Mouse (Mus musculus) adrenal gland, postnatal 14 days (tissue): ENCODE measurements around the gene Ankfy1. TPM values are rescaled to one million over a fixed set of nuclear protein-coding genes. Genes with fewer than 3 reads are reported as not detected.
"Not testable (repeated sequence)": the region's sequence is repeated elsewhere in the genome, so short reads cannot be mapped to it uniquely, and the experiment has no call there.

Source experiments
- DNase-seq: peaks from one replicate; pipeline ENCODE4 v3.0.0; 2021; ENCODE audit warnings: mixed read lengths
- total RNA-seq: library from RNA; stranded (reverse); gene quantifications from 2 replicates; pipeline ENCODE4 v1.2.3, GENCODE M21; 2021

Ankfy1 gene
- total RNA-seq, 1 experiment from 2014 or later, result 35.6 TPM

- DNase-seq, result no peak
Observed at GRCm38 (mm10) chr11:72718161-72718560, 28.4 kb downstream of the Ankfy1 start.

- no peak for DNase-seq
Observed at GRCm38 (mm10) chr11:72723165-72723564, 33.4 kb downstream of the Ankfy1 start.

- DNase-seq, result peak; percentile 13
Observed at GRCm38 (mm10) chr11:72723871-72724270, 34.1 kb downstream of the Ankfy1 start.

- no peak for DNase-seq
Observed at GRCm38 (mm10) chr11:72726023-72726422, 36.2 kb downstream of the Ankfy1 start.

- DNase-seq, result no peak
Observed at GRCm38 (mm10) chr11:72733736-72734135, 43.9 kb downstream of the Ankfy1 start.

- no peak for DNase-seq
Observed at GRCm38 (mm10) chr11:72734840-72735518, 45.2 kb downstream of the Ankfy1 start.

- DNase-seq, result no peak
Observed at GRCm38 (mm10) chr11:72735519-72735860, 45.7 kb downstream of the Ankfy1 start.

GRCm38 (mm10) chr11:72736320-72736719, 46.5 kb downstream of the Ankfy1 start:
- DNase-seq, result no peak

GRCm38 (mm10) chr11:72737517-72737916, 47.7 kb downstream of the Ankfy1 start:
- DNase-seq, result peak; percentile 13

GRCm38 (mm10) chr11:72739048-72739447, 49.2 kb downstream of the Ankfy1 start:
- DNase-seq, result no peak

- DNase-seq, result peak; percentile 64
Observed at GRCm38 (mm10) chr11:72751956-72752355, 62.1 kb downstream of the Ankfy1 start.

GRCm38 (mm10) chr11:72758316-72758715, 68.5 kb downstream of the Ankfy1 start:
- no peak for DNase-seq

- no peak for DNase-seq
Observed at GRCm38 (mm10) chr11:72759581-72759980, 69.8 kb downstream of the Ankfy1 start.

- no peak for DNase-seq
Observed at GRCm38 (mm10) chr11:72760781-72761180, 71.0 kb downstream of the Ankfy1 start.

- DNase-seq, result no peak
Observed at GRCm38 (mm10) chr11:72764270-72764669, 74.5 kb downstream of the Ankfy1 start.

- peak; percentile 52 for DNase-seq
Observed at GRCm38 (mm10) chr11:72767716-72768115, 77.9 kb downstream of the Ankfy1 start.

GRCm38 (mm10) chr11:72769061-72769460, 79.3 kb downstream of the Ankfy1 start:
- no peak for DNase-seq

- DNase-seq, result no peak
Observed at GRCm38 (mm10) chr11:72770324-72770723, 80.5 kb downstream of the Ankfy1 start.

- no peak for DNase-seq
Observed at GRCm38 (mm10) chr11:72770816-72771215, 81.0 kb downstream of the Ankfy1 start.

- DNase-seq, result no peak
Observed at GRCm38 (mm10) chr11:72771461-72771860, 81.7 kb downstream of the Ankfy1 start.

GRCm38 (mm10) chr11:72772611-72773010, 82.8 kb downstream of the Ankfy1 start:
- not testable (repeated sequence) for DNase-seq

GRCm38 (mm10) chr11:72778957-72779356, 89.2 kb downstream of the Ankfy1 start:
- DNase-seq, result no peak

- DNase-seq, result no peak
Observed at GRCm38 (mm10) chr11:72782103-72782502, 92.3 kb downstream of the Ankfy1 start.

- DNase-seq, result no peak
Observed at GRCm38 (mm10) chr11:72782503-72782902, 92.7 kb downstream of the Ankfy1 start.

GRCm38 (mm10) chr11:72792033-72792432, 102.2 kb downstream of the Ankfy1 start:
- no peak for DNase-seq
